Mouse (Mus musculus) lung, embryonic 14.5 days (tissue): ENCODE data around the gene Chrna4. TPM values are rescaled to one million over a fixed set of nuclear protein-coding genes. Genes with fewer than 3 reads are reported as not detected.

Source experiments
- ATAC-seq: fragments of 200-750 bp; cut with Nextera tagmentation; 2 replicates; pipeline ENCODE4 v1.8.0; 2017; ENCODE audit warnings: mild to moderate bottlenecking, moderate TSS enrichment, moderate library complexity; ENCODE audit not compliant: insufficient read depth
- DNase-seq: peaks from one replicate; pipeline ENCODE4 v3.0.0-alpha.2; 2015
- H3K27ac ChIP-seq: fragments of 300-500 bp; sonication (generic); 2 replicates; pipeline ENCODE4 v1.5.1; 2014; ENCODE audit warnings: low read depth, mild to moderate bottlenecking, moderate library complexity
- H3K27me3 ChIP-seq: fragments of 300-500 bp; sonication (generic); 2 replicates; pipeline ENCODE4 v1.6.1; 2014; ENCODE audit warnings: low read length, control low read depth; ENCODE audit not compliant: insufficient read depth
- H3K36me3 ChIP-seq: fragments of 300-500 bp; sonication (generic); 2 replicates; pipeline ENCODE4 v1.6.1; 2014; ENCODE audit warnings: control low read depth; ENCODE audit not compliant: insufficient read depth
- H3K4me1 ChIP-seq: fragments of 300-500 bp; sonication (generic); 2 replicates; pipeline ENCODE4 v1.6.1; 2014; ENCODE audit warnings: antibody characterized with exemption, control low read depth; ENCODE audit not compliant: insufficient read depth
- H3K4me2 ChIP-seq: fragments of 300-500 bp; sonication (generic); 2 replicates; pipeline ENCODE4 v1.6.1; 2014; ENCODE audit warnings: mild to moderate bottlenecking
- H3K4me3 ChIP-seq: fragments of 300-500 bp; sonication (generic); 2 replicates; pipeline ENCODE4 v1.5.1; 2014; ENCODE audit warnings: low read depth, low read length
- H3K9ac ChIP-seq: fragments of 300-500 bp; sonication (generic); 2 replicates; pipeline ENCODE4 v1.6.1; 2014
- H3K9me3 ChIP-seq: fragments of 300-500 bp; sonication (generic); 2 replicates; pipeline ENCODE4 v1.6.1; 2016; ENCODE audit warnings: low read depth, low read length, control low read depth
- CTCF ChIP-seq: IDR thresholded peaks from 2 replicates; pipeline ENCODE4 v1.5.1; 2016; ENCODE audit warnings: antibody characterized with exemption, low read depth
- WGBS: fragments of 180-500 bp; shearing (Covaris S2); extraction: QIAGEN DNeasy Blood & Tissue Kit; methylation state at CpG from one replicate; pipeline ENCODE4 v1.1.7; 2014; 5-methylcytosine and 5-hydroxymethylcytosine counted together
- polyA plus RNA-seq: library from polyadenylated mRNA; unstranded; fragments of >200 nt; fragmentation: Nextera tagmentation; extraction: Ambion mirVana; gene quantifications from 2 replicates; pipeline ENCODE4 v1.2.1, GENCODE M21; 2014

Gene Chrna4
- polyA plus RNA-seq, 1 experiment from 2014 or later: 0.55 TPM

DNA sequence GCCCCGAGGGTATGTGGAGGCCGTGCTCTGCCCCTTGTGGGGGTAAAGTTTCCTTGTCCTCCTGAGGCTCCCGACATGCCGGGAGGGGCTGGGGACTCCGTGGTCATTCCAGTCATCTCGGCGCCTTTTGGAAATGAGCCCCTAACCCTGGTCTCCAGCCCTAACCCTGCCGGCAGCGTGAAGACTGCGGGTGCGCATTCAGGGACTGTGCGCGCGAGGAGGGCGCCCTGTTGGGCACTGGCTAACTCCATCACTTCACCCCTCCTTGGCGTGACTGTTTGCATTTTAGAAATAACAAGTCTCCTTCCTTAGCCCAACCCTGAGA is 4.0 kb downstream of the Chrna4 start:
- ATAC-seq (no peak), DNase-seq (no peak)
- Histone ChIP-seq H3K9ac (peak overlapping the region; percentile 48), H3K4me2 (peak overlapping the region; percentile 85), H3K27ac (no peak overlapping the region), H3K4me1 (no peaks in the 10 kb centered on the region), H3K27me3 (peaks cover 50% of the 10 kb centered on the region), H3K9me3 (no peaks in the 10 kb centered on the region), H3K4me3 (peak overlapping the region; percentile 53), H3K36me3 (no peaks in the 10 kb centered on the region)
- no peak for TF ChIP-seq CTCF
- 0% methylated on average over 16 of the region's 16 CpGs for WGBS

DNA sequence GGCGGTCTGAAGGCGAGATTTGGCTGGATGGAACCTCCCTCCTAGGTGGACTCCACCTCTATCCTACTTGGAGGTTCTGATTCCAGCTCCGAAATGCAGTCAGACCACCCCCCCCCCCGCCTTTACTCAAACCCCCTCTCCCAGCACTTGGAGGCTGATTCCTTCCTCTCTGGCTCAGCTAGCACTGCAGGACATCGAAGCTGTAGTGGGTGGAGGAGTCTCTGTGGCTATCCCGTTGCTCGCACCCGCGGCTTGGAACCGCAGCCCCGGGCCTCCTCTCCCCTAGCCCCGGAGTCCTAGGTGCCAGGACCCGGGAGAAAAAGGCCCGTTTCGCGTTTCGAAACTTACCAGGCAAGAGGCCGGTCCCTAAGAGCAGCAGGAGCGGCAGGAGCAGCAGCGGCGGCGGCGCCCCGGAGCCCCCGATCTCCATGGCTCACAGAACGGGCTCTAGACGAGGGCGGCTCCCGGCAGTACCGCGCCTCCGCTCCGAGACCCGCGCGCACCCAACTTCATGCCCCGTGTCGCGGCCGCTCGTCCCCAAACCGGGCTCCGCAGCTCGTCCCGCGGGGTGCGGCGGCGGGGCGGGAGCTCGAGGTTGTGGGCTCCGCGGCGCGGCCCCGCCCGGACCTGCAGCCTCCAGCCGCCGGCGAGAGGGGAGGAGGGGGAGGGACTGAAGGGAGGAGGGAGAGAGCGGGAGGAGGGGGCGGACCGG is 4.5 kb downstream of the Chrna4 start:
- Histone ChIP-seq H3K9me3 (no peaks in the 10 kb centered on the region), H3K27ac (no peak overlapping the region), H3K27me3 (peaks cover 50% of the 10 kb centered on the region), H3K4me2 (peak overlapping the region; percentile 85), H3K4me1 (no peaks in the 10 kb centered on the region), H3K4me3 (peak overlapping the region; percentile 53), H3K9ac (peak overlapping the region; percentile 48), H3K36me3 (no peaks in the 10 kb centered on the region)
- DNase-seq (peak; percentile 46), ATAC-seq (peak; percentile 32; the same call in 1 of the 2 replicates)
- TF ChIP-seq CTCF: no peak
- 2% methylated on average over 43 of the region's 63 CpGs for WGBS

DNA sequence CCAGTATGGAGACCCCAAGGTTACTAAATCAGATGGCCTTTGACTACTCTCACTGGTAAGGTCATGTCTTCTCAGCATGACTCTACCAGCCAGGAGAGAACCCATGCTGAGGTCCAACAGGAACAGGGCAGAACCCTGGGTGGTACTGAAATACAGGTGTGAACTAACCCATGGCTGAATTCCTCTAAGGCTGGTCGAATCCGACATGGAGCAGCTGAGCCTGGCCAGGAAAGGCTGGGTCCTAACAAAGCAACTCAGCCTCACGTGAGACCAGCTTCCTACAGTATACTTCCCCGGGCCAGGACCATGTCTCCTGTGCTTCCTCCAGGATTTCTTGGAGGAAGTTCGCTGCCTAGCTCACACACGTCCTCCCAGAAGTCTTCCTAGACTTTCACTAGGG is 6.8 kb downstream of the Chrna4 start:
- Histone ChIP-seq H3K27ac (no peak overlapping the region), H3K9ac (no peak overlapping the region), H3K36me3 (no peaks in the 10 kb centered on the region), H3K4me3 (no peak overlapping the region), H3K4me1 (no peaks in the 10 kb centered on the region), H3K27me3 (peaks cover 50% of the 10 kb centered on the region), H3K4me2 (no peak overlapping the region), H3K9me3 (no peaks in the 10 kb centered on the region)
- no peak for TF ChIP-seq CTCF
- DNase-seq (no peak), ATAC-seq (no peak)
- WGBS: 66% methylated on average over 6 of the region's 6 CpGs

DNA sequence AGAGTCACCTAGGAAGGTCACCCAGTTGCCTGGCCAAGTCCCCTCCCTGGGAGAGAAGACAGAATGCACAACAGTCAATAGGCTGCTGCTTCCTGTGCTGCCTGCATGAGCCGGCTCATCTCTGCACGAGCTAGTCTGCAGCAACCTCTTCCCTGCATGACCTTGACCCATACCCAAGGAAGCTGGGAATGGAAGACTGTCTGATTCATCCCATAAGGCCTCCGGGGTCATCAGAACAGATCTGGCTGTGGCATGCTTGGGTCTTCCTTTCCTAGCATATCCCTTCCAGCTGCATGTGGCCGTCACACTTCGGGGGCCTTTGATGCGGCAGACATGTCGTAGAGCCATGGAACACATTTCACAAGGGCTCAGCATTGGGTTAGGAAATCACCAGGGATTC is 8.2 kb downstream of the Chrna4 start:
- 78% methylated on average over 7 of the region's 7 CpGs for WGBS
- no peak overlapping the region for H3K9ac ChIP-seq
- no peak overlapping the region for H3K4me2 ChIP-seq
- no peak overlapping the region for H3K27ac ChIP-seq
- H3K4me1 ChIP-seq: no peaks in the 10 kb centered on the region
- no peaks in the 10 kb centered on the region for H3K36me3 ChIP-seq
- H3K9me3 ChIP-seq: no peaks in the 10 kb centered on the region
- peaks cover 42% of the 10 kb centered on the region for H3K27me3 ChIP-seq
- DNase-seq (no peak), ATAC-seq (no peak)
- no peak for TF ChIP-seq CTCF
- H3K4me3 ChIP-seq: no peak overlapping the region

DNA sequence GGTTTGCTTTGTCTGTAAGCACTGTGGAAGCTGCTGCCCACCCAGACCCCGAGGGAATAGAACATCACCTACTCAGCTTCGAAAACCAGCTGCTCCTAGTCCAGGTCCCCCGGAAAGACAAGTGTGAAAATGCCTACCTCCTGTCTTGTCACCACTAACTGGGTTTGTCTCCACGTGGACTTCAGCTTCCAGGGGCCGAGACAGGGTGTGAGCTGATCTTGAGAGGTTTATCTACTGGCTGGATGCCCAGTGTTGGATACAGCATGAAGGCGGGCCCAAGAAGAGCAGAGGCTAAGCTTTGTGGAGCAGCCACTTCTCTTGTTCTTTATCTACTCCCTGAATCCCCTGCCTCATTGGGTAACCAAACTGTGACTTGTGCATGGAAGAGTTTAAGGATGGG is 10.0 kb downstream of the Chrna4 start:
- Histone ChIP-seq H3K4me2 (no peak overlapping the region), H3K27ac (no peak overlapping the region), H3K27me3 (peaks cover 23% of the 10 kb centered on the region), H3K4me3 (no peak overlapping the region), H3K36me3 (no peaks in the 10 kb centered on the region), H3K9me3 (no peaks in the 10 kb centered on the region), H3K4me1 (no peaks in the 10 kb centered on the region), H3K9ac (no peak overlapping the region)
- ATAC-seq (peak; percentile 68; the same call in 1 of the 2 replicates), DNase-seq (peak; percentile 76)
- 24% methylated on average over 6 of the region's 6 CpGs for WGBS
- no peak for TF ChIP-seq CTCF

DNA sequence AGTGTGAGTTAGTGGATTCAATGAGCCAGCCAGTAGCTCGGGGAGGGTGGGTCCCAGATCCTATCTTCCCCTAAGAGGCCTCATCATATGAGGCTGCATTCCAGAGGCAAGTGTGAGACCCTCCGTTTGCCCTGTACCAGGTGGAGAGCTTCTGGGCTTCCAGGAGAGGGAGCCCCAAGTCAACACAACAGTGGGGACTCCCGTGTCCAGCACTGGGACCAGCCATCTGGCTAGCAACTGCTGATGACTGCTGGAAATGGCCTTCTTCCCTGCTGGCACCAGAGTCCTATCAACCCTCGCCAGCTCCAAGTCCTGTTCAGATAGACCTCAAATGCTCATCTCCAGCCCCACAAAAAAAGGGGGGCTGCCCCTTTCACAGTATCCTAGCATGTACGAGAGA is 10.9 kb downstream of the Chrna4 start:
- no peak overlapping the region for H3K4me2 ChIP-seq
- WGBS: 25% methylated on average over 5 of the region's 5 CpGs

DNA sequence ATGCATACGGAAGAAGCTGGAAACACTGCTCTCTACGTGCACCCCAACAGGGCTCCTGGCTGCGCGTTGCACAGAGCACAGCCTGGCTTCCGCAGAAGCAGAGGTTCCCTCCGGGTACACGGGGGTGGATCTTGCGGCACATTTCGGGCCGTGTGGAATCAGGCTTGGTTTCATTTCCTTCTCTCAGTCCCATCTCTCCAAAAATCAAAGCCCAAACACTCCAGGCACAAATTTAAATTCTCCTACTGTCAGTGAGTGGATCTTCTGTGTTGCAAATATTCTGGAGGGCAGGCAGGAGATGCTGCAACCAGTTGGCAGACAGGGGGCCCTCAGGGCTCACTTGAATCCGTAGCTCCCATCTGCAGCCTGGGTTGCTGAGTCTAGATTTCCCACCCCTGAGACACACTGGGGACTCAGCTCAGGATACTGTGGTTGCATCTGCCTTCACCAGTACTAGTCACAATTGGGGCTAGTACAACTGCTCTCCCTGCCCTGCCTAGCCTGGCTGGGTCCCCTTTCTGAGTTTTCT is 11.9 kb downstream of the Chrna4 start:
- WGBS: 78% methylated on average over 11 of the region's 11 CpGs
- no peak for TF ChIP-seq CTCF
- H3K4me3 ChIP-seq: no peak overlapping the region
- no peaks in the 10 kb centered on the region for H3K36me3 ChIP-seq
- no peaks in the 10 kb centered on the region for H3K9me3 ChIP-seq
- H3K9ac ChIP-seq: no peak overlapping the region
- no peaks in the 10 kb centered on the region for H3K4me1 ChIP-seq
- no peak for DNase-seq
- H3K27ac ChIP-seq: no peak overlapping the region
- 0 out of 2 replicates have a peak, but pooled peaks cover 5% of the 10 kb centered on the region for H3K27me3 ChIP-seq
- no peak overlapping the region for H3K4me2 ChIP-seq
- ATAC-seq: no peak

More for the DNA sequence above, 10.9 kb downstream of the Chrna4 start:
- Histone ChIP-seq H3K9me3 (no peaks in the 10 kb centered on the region), H3K27me3 (peaks cover 14% of the 10 kb centered on the region; the same call in 1 of the 2 replicates), H3K27ac (no peak overlapping the region), H3K9ac (no peak overlapping the region), H3K4me1 (no peaks in the 10 kb centered on the region), H3K36me3 (no peaks in the 10 kb centered on the region), H3K4me3 (no peak overlapping the region)
- ATAC-seq (no peak), DNase-seq (peak; percentile 47)
- peak; percentile 54 for TF ChIP-seq CTCF
